25 mouse cellular contexts compared by ENCODE assay signal in genomic region chr12:113525901-113526300, GRCm38 (mm10). TPM values are rescaled to one million over a fixed set of nuclear protein-coding genes. Genes with fewer than 3 reads are reported as not detected.
A peak's percentile ranks its signal among the peaks of the same experiment; 100 is the strongest.
DNase-seq lines count a peak whose midpoint lies in the region; ATAC-seq and TF ChIP-seq lines count a peak whose summit lies in the region.
"Had no signal": no experiment of that assay in that cellular context is flagged by ENCODE, and none has a peak within 500 bp of the region (broad histone marks: within the 10 kb centered on the region; RNA-seq: fewer than 3 reads in every experiment).

No protein-coding gene starts in this region.

- TF ChIP-seq POLR2A in MEL (IDR thresholded peaks at IDR 0.05; ENCODE audit: control insufficient read depth in 1 of 2, insufficient read depth in 1 of 2, low read depth in 1 of 2, low read length in 2 of 2, poor library complexity in 1 of 2), result no peak

- TF ChIP-seq EP300 in MEL (IDR thresholded peaks at IDR 0.05; ENCODE audit: low read depth in 1 of 2, low read length in 2 of 2), result no peak

- no peak overlapping the region for H3K9ac ChIP-seq in MEL (ENCODE audit: control insufficient read depth, low read depth, low read length, poor library complexity, severe bottlenecking)

- H3K79me2 ChIP-seq in MEL (ENCODE audit: control insufficient read depth, insufficient read depth, low read length, poor library complexity), result no peaks in the 10 kb centered on the region

- H3K27ac ChIP-seq in MEL (ENCODE audit: control insufficient read depth, low read depth, low read length), result no peak overlapping the region

- no peaks in the 10 kb centered on the region for H3K4me1 ChIP-seq in megakaryocyte, embryonic 14.5 days
- no peaks in the 10 kb centered on the region for H3K4me1 ChIP-seq in MEL (ENCODE audit: control insufficient read depth in 1 of 2, insufficient read depth in 2 of 2, low read length in 2 of 2)

- H3K27me3 ChIP-seq in megakaryocyte, embryonic 14.5 days (replicated peaks), result no peaks in the 10 kb centered on the region
- H3K27me3 ChIP-seq in MEL (ENCODE audit: control insufficient read depth in 1 of 2, insufficient read depth in 2 of 2, low read length in 2 of 2), result no peaks in the 10 kb centered on the region
- H3K27me3 ChIP-seq: CH12.LX, Patski had no signal

- no peak for DNase-seq in MEL (ENCODE audit: low read depth, low spot score)
- no peak for DNase-seq in right cerebral cortex, postnatal 25 days
- DNase-seq: adrenal gland, adult 2 months; adrenal gland, adult 8-10 months; adrenal gland, postnatal 10 days; adrenal gland, postnatal 14 days; adrenal gland, postnatal 25 days; adrenal gland, postnatal 36 days; B cell, adult 2 months; cerebellum, adult 11 months; cerebellum, adult 11-12 months; cerebellum, adult 18-20 months; cerebellum, adult 2 months had no signal

- TF ChIP-seq RAD21 in MEL (IDR thresholded peaks at IDR 0.05; ENCODE audit: low read depth, low read length), result no peak

- H3K9me3 ChIP-seq in megakaryocyte, embryonic 14.5 days, result no peaks in the 10 kb centered on the region
- H3K9me3 ChIP-seq in MEL (replicated peaks; ENCODE audit: insufficient read depth, low read length), result no peaks in the 10 kb centered on the region; the same call in 1 of the 2 replicates

- H3K36me3 ChIP-seq in megakaryocyte, embryonic 14.5 days (replicated peaks; ENCODE audit: low read length), result no peaks in the 10 kb centered on the region
- no peaks in the 10 kb centered on the region for H3K36me3 ChIP-seq in MEL (ENCODE audit: control insufficient read depth in 1 of 2, insufficient read depth in 2 of 2, low read length in 2 of 2)
- H3K36me3 ChIP-seq: G1E had no signal

- TF ChIP-seq CTCF in MEL (IDR thresholded peaks at IDR 0.05 in 2 of 3, conservative IDR thresholded peaks at IDR 0.05 in 1 of 3; ENCODE audit: control insufficient read depth in 1 of 3, insufficient read depth in 1 of 3, low read depth in 2 of 3, low read length in 3 of 3, poor library complexity in 1 of 3, severe bottlenecking in 1 of 3), result no peak

- H3K4me3 ChIP-seq in megakaryocyte, embryonic 14.5 days (replicated peaks), result peak overlapping the region; percentile 26
- no peak overlapping the region for H3K4me3 ChIP-seq in MEL (ENCODE audit: control insufficient read depth in 1 of 2, insufficient read depth in 1 of 2, low read depth in 2 of 2, low read length in 2 of 2)

- ATAC-seq in megakaryocyte, adult 5-6 weeks (ENCODE audit: poor library complexity, severe bottlenecking), result no peak
- ATAC-seq: activated CD4-positive, CD25-positive, alpha-beta regulatory T cell, adult 4 months; CD4-positive, CD25-positive, alpha-beta regulatory T cell, adult 4 months; Patski had no signal

TF ChIP-seq in MEL, 35 proteins besides CTCF, POLR2A, EP300 and RAD21:
- TF ChIP-seq GABPA (IDR thresholded peaks at IDR 0.05; ENCODE audit: low read depth, low read length) (no peak), TCF12 (IDR thresholded peaks at IDR 0.05; ENCODE audit: low read depth, low read length) (no peak), POLR2AphosphoS5 (IDR thresholded peaks at IDR 0.05; ENCODE audit: borderline replicate concordance, low read depth, low read length) (peak; percentile 95; the same call in 1 of the 2 replicates), ETS1 (IDR thresholded peaks at IDR 0.05; ENCODE audit: low read depth, low read length) (no peak), KAT2A (conservative IDR thresholded peaks at IDR 0.05; ENCODE audit: low read depth, low read length) (no peak), SMC3 (IDR thresholded peaks at IDR 0.05; ENCODE audit: low read depth, low read length) (no peak)

RNA-seq across cellular contexts. Expression of gene Adam6a, which starts 17.8 kb away (rescaled TPM):
- polyA plus RNA-seq in megakaryocyte, embryonic 14.5 days (2012; ENCODE audit: insufficient read depth, low replicate concordance), result not detected in 2 replicates
- not detected in 2 replicates for total RNA-seq in megakaryocyte, adult 5-6 weeks (2015)
- total RNA-seq in megakaryocyte, adult 5-6 weeks (2017), result not detected in 2 replicates
- not detected in 2 replicates for total RNA-seq in MEL (2012; rRNA removed)
- not detected for polyA plus RNA-seq in MEL (2012; ENCODE audit: insufficient read depth in 1 of 2, insufficient read length in 2 of 2, low read depth in 1 of 2, low replicate concordance in 2 of 2, missing spikeins in 1 of 2)
- total RNA-seq: adrenal gland, adult 18-20 months; adrenal gland, adult 2 months; adrenal gland, adult 8-10 months; adrenal gland, postnatal 10 days; adrenal gland, postnatal 14 days; adrenal gland, postnatal 25 days; adrenal gland, postnatal 36 days; adrenal gland, postnatal 4 days; CH12.LX; ES-E14 had no signal
- polyA plus RNA-seq: activated CD4-positive, CD25-positive, alpha-beta regulatory T cell, adult 4 months; adrenal gland, adult 2 months; brain, embryonic 14.5 days; C2C12; cerebellum, adult 2 months; G1E; Patski had no signal

RNA-seq across cellular contexts. Expression of gene Adam6b, which starts 36.6 kb away (rescaled TPM):
- not detected in 2 replicates for polyA plus RNA-seq in megakaryocyte, embryonic 14.5 days (2012; ENCODE audit: insufficient read depth, low replicate concordance)
- not detected in 2 replicates for total RNA-seq in megakaryocyte, adult 5-6 weeks (2015)
- not detected in 2 replicates for total RNA-seq in megakaryocyte, adult 5-6 weeks (2017)
- not detected in 2 replicates for total RNA-seq in MEL (2012; rRNA removed)
- polyA plus RNA-seq in MEL (2012; ENCODE audit: insufficient read depth in 1 of 2, insufficient read length in 2 of 2, low read depth in 1 of 2, low replicate concordance in 2 of 2, missing spikeins in 1 of 2), result not detected
- total RNA-seq: adrenal gland, adult 18-20 months; adrenal gland, adult 2 months; adrenal gland, postnatal 14 days; adrenal gland, postnatal 25 days; adrenal gland, postnatal 4 days; ES-E14 had no signal
- polyA plus RNA-seq: adrenal gland, adult 2 months; brain, embryonic 14.5 days; C2C12; cerebellum, adult 2 months; G1E; Patski had no signal
